Mouse (Mus musculus) myocyte (in vitro differentiated cells): Measurements from ENCODE around the gene Kif1b.

Source experiments
- CEBPB ChIP-seq: IDR thresholded peaks from 2 replicates; pipeline ENCODE4 v1.6.1; 2011; ENCODE audit warnings: mild to moderate bottlenecking, moderate library complexity; ENCODE audit not compliant: poor library complexity, insufficient read depth, severe bottlenecking
- E2F4 ChIP-seq: IDR thresholded peaks from one replicate; pipeline ENCODE4 v1.6.1; 2011; ENCODE audit warnings: mild to moderate bottlenecking, control low read depth, moderate library complexity; ENCODE audit not compliant: insufficient read depth
- MAX ChIP-seq: IDR thresholded peaks from one replicate; pipeline ENCODE4 v1.6.1; 2011; ENCODE audit warnings: low read depth, mild to moderate bottlenecking, control low read depth
- MYOD1 ChIP-seq, 3 experiments: IDR thresholded peaks; one replicate each; pipeline ENCODE4 v1.6.1; 2011; ENCODE audit warnings: control low read depth in 2 of 3, low read depth in 2 of 3, mild to moderate bottlenecking in 2 of 3, moderate library complexity in 1 of 3; ENCODE audit not compliant: insufficient read length in 2 of 3, control insufficient read depth in 1 of 3
- MYOG ChIP-seq, 3 experiments: IDR thresholded peaks; one replicate each; pipeline ENCODE4 v1.6.1; 2011; ENCODE audit warnings: control low read depth in 2 of 3, low read depth in 2 of 3, mild to moderate bottlenecking in 2 of 3; ENCODE audit not compliant: insufficient read length in 2 of 3, control insufficient read depth in 1 of 3, insufficient read depth in 1 of 3
- POLR2A ChIP-seq: IDR thresholded peaks from one replicate; pipeline ENCODE4 v1.6.1; 2011; ENCODE audit warnings: low read depth, mild to moderate bottlenecking, control low read depth, moderate library complexity; ENCODE audit not compliant: insufficient read length
- SRF ChIP-seq: IDR thresholded peaks from one replicate; pipeline ENCODE4 v1.6.1; 2011; ENCODE audit warnings: low read depth; ENCODE audit not compliant: control insufficient read depth, insufficient read length
- TCF12 ChIP-seq: IDR thresholded peaks from one replicate; pipeline ENCODE4 v1.6.1; 2011; ENCODE audit warnings: mild to moderate bottlenecking, control low read depth; ENCODE audit not compliant: poor library complexity, insufficient read depth, severe bottlenecking
- TCF3 ChIP-seq: IDR thresholded peaks from one replicate; pipeline ENCODE4 v1.6.1; 2011; ENCODE audit warnings: low read depth, control low read depth; ENCODE audit not compliant: insufficient read length
- USF1 ChIP-seq: IDR thresholded peaks from one replicate; pipeline ENCODE4 v1.6.1; 2011; ENCODE audit warnings: low read depth, mild to moderate bottlenecking, control low read depth, moderate library complexity

GRCm38 (mm10) chr4:149351596-149352150 is 44.2 kb upstream of the Kif1b start:
- TF ChIP-seq USF1 (no peak), POLR2A (no peak), TCF12 (no peak), TCF3 (no peak), MYOG (IDR thresholded peaks at IDR 0.05; ENCODE audit: control insufficient read depth in 1 of 3, insufficient read depth in 1 of 3, insufficient read length in 2 of 3, low read depth in 2 of 3) (no peak), E2F4 (no peak), MYOD1 (IDR thresholded peaks at IDR 0.05; ENCODE audit: control insufficient read depth in 1 of 3, insufficient read length in 2 of 3, low read depth in 2 of 3) (no peak), CEBPB (no peak), MAX (no peak), SRF (no peak)
